Comparison of ENCODE assay signal across 18 mouse cellular contexts in the genomic region with DNA sequence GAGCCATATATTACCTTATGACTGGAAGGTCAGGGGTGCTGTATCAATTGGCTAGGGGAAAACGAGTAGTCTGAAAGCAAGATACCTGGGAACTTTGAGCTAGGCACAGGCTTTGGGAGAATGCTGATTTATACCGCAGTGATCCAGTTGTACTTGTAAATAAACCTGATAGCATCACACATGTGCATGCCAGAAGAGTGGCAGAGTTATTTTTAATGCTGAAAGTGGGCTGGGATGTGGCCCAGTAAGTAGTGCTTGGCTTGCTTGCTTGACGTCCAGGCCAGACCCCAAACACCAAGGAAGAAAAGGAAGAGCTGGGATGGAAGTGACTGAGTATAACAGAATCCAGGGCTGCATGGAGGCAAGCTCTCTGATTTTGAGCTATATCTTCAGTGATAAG. TPM values are rescaled to one million over a fixed set of nuclear protein-coding genes. Genes with fewer than 3 reads are reported as not detected.
DNase-seq lines count a peak whose midpoint lies in the region; ATAC-seq and TF ChIP-seq lines count a peak whose summit lies in the region.
"Had no signal": no experiment of that assay in that cellular context is flagged by ENCODE, and none has a peak within 500 bp of the region (broad histone marks: within the 10 kb centered on the region; RNA-seq: fewer than 3 reads in every experiment).

No protein-coding gene starts in this region.

- WGBS in heart, embryonic 13.5 days = 33% methylated on average over 3 of the region's 3 CpGs
- 52% methylated on average over 3 of the region's 3 CpGs for WGBS in heart, embryonic 11.5 days (ENCODE audit: insufficient replicate concordance)
- 22% methylated on average over 3 of the region's 3 CpGs for WGBS in heart, postnatal 0 days

- no peaks in the 10 kb centered on the region; the same call in 1 of the 2 replicates for H3K36me3 ChIP-seq in heart, embryonic 13.5 days
- H3K36me3 ChIP-seq in heart, embryonic 11.5 days (ENCODE audit: control insufficient read depth, insufficient read depth, low read length) = no peaks in the 10 kb centered on the region
- no peaks in the 10 kb centered on the region for H3K36me3 ChIP-seq in heart, postnatal 0 days (replicated peaks; ENCODE audit: control insufficient read depth, insufficient read depth, low read length)
- H3K36me3 ChIP-seq: embryonic facial prominence, embryonic 12.5 days; forebrain, embryonic 15.5 days; hindbrain, embryonic 12.5 days had no signal

- no peaks in the 10 kb centered on the region for H3K9me3 ChIP-seq in heart, embryonic 13.5 days
- H3K9me3 ChIP-seq in heart, embryonic 11.5 days (replicated peaks; ENCODE audit: control insufficient read depth, low read length) = no peaks in the 10 kb centered on the region
- no peaks in the 10 kb centered on the region for H3K9me3 ChIP-seq in heart, postnatal 0 days (replicated peaks; ENCODE audit: control insufficient read depth, low read length)
- H3K9me3 ChIP-seq: embryonic facial prominence, embryonic 12.5 days; forebrain, embryonic 15.5 days; hindbrain, embryonic 12.5 days had no signal

- no peak overlapping the region for H3K9ac ChIP-seq in heart, embryonic 13.5 days
- no peak overlapping the region for H3K9ac ChIP-seq in heart, embryonic 11.5 days (ENCODE audit: low read depth, low read length)
- H3K9ac ChIP-seq in heart, postnatal 0 days (replicated peaks; ENCODE audit: low read depth, low read length) = no peak overlapping the region
- H3K9ac ChIP-seq: embryonic facial prominence, embryonic 12.5 days; forebrain, embryonic 15.5 days; hindbrain, embryonic 12.5 days had no signal

- TF ChIP-seq CTCF in heart, postnatal 0 days (IDR thresholded peaks at IDR 0.05; ENCODE audit: low read depth) = no peak

- peak overlapping the region; percentile 13; the same call in 1 of the 2 replicates for H3K27ac ChIP-seq in heart, embryonic 13.5 days (replicated peaks)
- H3K27ac ChIP-seq in heart, embryonic 11.5 days (ENCODE audit: low read depth, low read length) = no peak overlapping the region
- peak overlapping the region; percentile 48 for H3K27ac ChIP-seq in heart, postnatal 0 days (ENCODE audit: low read depth)
- H3K27ac ChIP-seq: embryonic facial prominence, embryonic 12.5 days; forebrain, embryonic 15.5 days; hindbrain, embryonic 12.5 days had no signal

- H3K4me2 ChIP-seq in heart, embryonic 13.5 days = no peak overlapping the region
- H3K4me2 ChIP-seq in heart, embryonic 11.5 days = no peak overlapping the region
- H3K4me2 ChIP-seq in heart, postnatal 0 days (ENCODE audit: low read depth, low read length) = peak overlapping the region; percentile 31
- H3K4me2 ChIP-seq: embryonic facial prominence, embryonic 12.5 days; forebrain, embryonic 15.5 days; hindbrain, embryonic 12.5 days had no signal

- H3K4me1 ChIP-seq in heart, embryonic 13.5 days = peaks cover 95% of the 10 kb centered on the region
- H3K4me1 ChIP-seq in heart, embryonic 11.5 days (ENCODE audit: control insufficient read depth, insufficient read depth, low read length) = peaks cover 57% of the 10 kb centered on the region
- H3K4me1 ChIP-seq in heart, postnatal 0 days (ENCODE audit: control insufficient read depth, insufficient read depth) = peaks cover 60% of the 10 kb centered on the region

- no peak overlapping the region for H3K4me3 ChIP-seq in heart, embryonic 13.5 days
- no peak overlapping the region for H3K4me3 ChIP-seq in heart, embryonic 11.5 days (ENCODE audit: low read depth, low read length)
- no peak overlapping the region for H3K4me3 ChIP-seq in heart, postnatal 0 days (ENCODE audit: low read depth, low read length)
- H3K4me3 ChIP-seq: embryonic facial prominence, embryonic 12.5 days; forebrain, embryonic 15.5 days; hindbrain, embryonic 12.5 days had no signal

- DNase-seq in gastrocnemius, postnatal 25 days = peak; percentile 44
- no peak for DNase-seq in gastrocnemius, postnatal 14 days
- no peak for DNase-seq in heart, postnatal 0 days (ENCODE audit: low spot score)
- peak; percentile 57 for DNase-seq in skeletal muscle tissue, adult 2 months (ENCODE audit: low read depth, low spot score)
- DNase-seq in c-Kit-positive CD71-positive TER-119-positive erythroid progenitor cells, embryonic 14.5 days (ENCODE audit: low spot score) = no peak
- DNase-seq: adrenal gland, adult 2 months; adrenal gland, postnatal 25 days; cerebellum, adult 8-10 months; cerebellum, postnatal 14 days; kidney, adult 8-10 months had no signal

- intact Hi-C loops in gastrocnemius, postnatal 14 days (cut with DNase I; ENCODE audit: low total_unique reads) = no loop called here

- no peaks in the 10 kb centered on the region for H3K27me3 ChIP-seq in heart, embryonic 13.5 days (replicated peaks)
- no peaks in the 10 kb centered on the region for H3K27me3 ChIP-seq in heart, embryonic 11.5 days (ENCODE audit: control insufficient read depth, insufficient read depth, low read length)
- no peaks in the 10 kb centered on the region for H3K27me3 ChIP-seq in heart, postnatal 0 days (ENCODE audit: control insufficient read depth, insufficient read depth, low read length)
- H3K27me3 ChIP-seq: embryonic facial prominence, embryonic 12.5 days; forebrain, embryonic 15.5 days; hindbrain, embryonic 12.5 days had no signal

- ATAC-seq in heart, embryonic 13.5 days (ENCODE audit: extremely low read depth, insufficient number of reproducible peaks, low FRiP score, low TSS enrichment) = no peak
- ATAC-seq in heart, embryonic 11.5 days (replicated peaks; ENCODE audit: insufficient number of reproducible peaks, low FRiP score, low TSS enrichment) = no peak
- ATAC-seq in heart, postnatal 0 days (ENCODE audit: insufficient read depth, low read depth) = no peak
- ATAC-seq: forebrain, embryonic 15.5 days; hindbrain, embryonic 16.5 days; inflammation-experienced regulatory T-cells, adult 6 months; intestine, postnatal 0 days had no signal

- no peak for TF ChIP-seq EP300 in heart, postnatal 0 days (IDR thresholded peaks at IDR 0.05; ENCODE audit: low read depth)

RNA-seq across cellular contexts. Expression of a gene that starts 59.0 kb away (rescaled TPM):
- total RNA-seq in gastrocnemius, postnatal 25 days (2021) = 10 to 100 TPM; 41.5 to 52.7 TPM
- total RNA-seq in gastrocnemius, postnatal 14 days (2021) = 10 to 100 TPM; 53.3 to 53.6 TPM
- polyA plus RNA-seq in heart, embryonic 13.5 days (2015; fragmentation: Nextera tagmentation; extraction: Ambion mirVana) = 59.6 and 60.8 TPM in 2 replicates
- 51.0 and 74.8 TPM in 2 replicates for polyA plus RNA-seq in heart, embryonic 11.5 days (2014; fragmentation: Nextera tagmentation; extraction: Ambion mirVana)
- 58.3 and 80.4 TPM in 2 replicates for total RNA-seq in heart, postnatal 0 days (2014; rRNA removed; ENCODE audit: low replicate concordance)
- 40.5 and 45.9 TPM in 2 replicates for polyA plus RNA-seq in heart, postnatal 0 days (2015; fragmentation: Nextera tagmentation; extraction: Ambion mirVana)

Comparison
In these comparisons a context has a peak if more than half of its experiments do, and no peak if none do; other contexts are left out.
1. DNase-seq: peak in gastrocnemius, postnatal 25 days (single experiment) and skeletal muscle tissue, adult 2 months (single experiment); none in gastrocnemius, postnatal 14 days (single experiment), heart, postnatal 0 days (single experiment) and c-Kit-positive CD71-positive TER-119-positive erythroid progenitor cells, embryonic 14.5 days (single experiment).